Mouse (Mus musculus) adrenal gland, postnatal 25 days (tissue): ENCODE results near the gene Hoxa6. TPM values are rescaled to one million over a fixed set of nuclear protein-coding genes. Genes with fewer than 3 reads are reported as not detected.
A peak's percentile ranks its signal among the peaks of the same experiment; 100 is the strongest.

Experiments
- DNase-seq: peaks from one replicate; pipeline ENCODE4 v3.0.0; 2021; ENCODE audit warnings: mixed read lengths
- total RNA-seq: library from RNA; stranded (reverse); gene quantifications from 2 replicates; pipeline ENCODE4 v1.2.3, GENCODE M21; 2021

The Hoxa6 gene
- total RNA-seq, 1 experiment from 2014 or later, result 3.1 TPM

- DNase-seq, result peak; percentile 32
These were observed 7.4 kb upstream of the Hoxa6 start for GRCm38 (mm10) chr6:52215771-52216535.

GRCm38 (mm10) chr6:52215070-52215469 is 6.5 kb upstream of the Hoxa6 start:
- no peak for DNase-seq

DNA sequence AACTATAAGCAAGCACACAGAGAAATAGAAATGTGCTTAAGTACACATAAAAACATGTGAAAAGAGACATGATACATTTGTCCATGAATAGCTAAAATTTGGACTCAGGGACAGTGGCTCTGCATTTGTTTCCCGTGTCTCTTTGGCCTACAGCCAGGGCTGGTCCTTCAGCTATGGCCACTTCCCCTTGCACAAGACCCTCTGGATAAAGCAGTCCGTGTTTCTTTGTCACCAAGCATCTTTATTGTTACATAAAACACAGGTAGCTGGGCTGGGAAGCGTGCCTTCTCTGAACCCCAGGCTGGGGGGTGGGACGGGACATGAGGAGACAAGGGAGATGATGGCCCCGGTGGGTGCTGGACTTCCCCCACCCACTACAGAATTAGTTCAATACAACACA is 5.7 kb upstream of the Hoxa6 start:
- DNase-seq, result no peak

- peak; percentile 73 for DNase-seq
These were observed 4.8 kb upstream of the Hoxa6 start, which contains the start of the genes Hoxa3 and Gm28308 for GRCm38 (mm10) chr6:52213119-52213986. Gene Hoxa3 (minus strand): TSS chr6:52213336. Gene Gm28308 (minus strand): TSS chr6:52213339.

DNA sequence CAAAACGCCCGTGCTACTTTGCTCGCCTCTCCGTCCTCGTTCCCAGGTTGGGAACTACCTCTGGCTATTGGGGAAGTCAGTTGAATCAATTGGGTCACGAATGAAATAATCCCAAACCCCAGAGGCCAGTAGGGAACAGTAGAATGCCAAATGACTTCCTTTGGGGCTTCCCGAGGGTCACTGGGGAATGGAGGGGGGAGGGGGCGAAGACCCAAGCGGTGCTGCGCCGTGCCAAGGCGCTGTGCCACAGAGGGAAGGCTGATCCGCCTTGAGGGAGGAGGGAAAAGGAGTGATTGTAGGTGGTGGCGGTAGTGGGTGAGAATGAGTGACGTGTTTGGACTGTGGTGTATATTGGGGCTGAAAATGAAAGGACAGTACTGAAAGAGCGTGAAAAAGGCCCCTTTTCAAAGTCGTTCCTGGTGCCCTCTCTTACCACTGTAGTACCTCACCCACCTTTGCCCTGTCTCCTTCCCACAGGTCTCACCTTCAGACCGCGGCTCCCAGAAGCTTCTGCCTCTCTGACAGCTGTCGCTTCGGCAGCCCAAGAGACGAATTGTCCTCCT is 4.1 kb upstream of the Hoxa6 start:
- DNase-seq, result peak; percentile 59

DNA sequence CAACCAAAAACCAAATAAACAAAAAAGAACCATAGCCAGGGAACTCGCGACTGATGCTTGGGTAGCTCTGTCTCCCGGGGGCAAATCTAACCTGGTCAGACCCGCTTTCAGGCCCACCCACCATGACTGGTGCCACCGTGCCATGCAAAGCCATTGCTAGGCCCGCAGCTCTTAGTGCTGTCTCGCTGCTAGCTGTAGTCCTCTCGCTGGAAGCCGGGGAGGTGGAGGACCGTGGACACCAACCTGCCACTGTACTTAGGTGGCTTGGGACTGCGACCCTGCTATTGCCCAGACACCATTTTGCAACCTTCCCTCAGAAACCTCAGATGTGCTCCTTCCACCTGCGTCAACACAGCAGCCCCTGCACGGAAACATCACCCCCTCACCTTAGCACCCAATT is 3.4 kb upstream of the Hoxa6 start:
- DNase-seq, result peak; percentile 27

DNA sequence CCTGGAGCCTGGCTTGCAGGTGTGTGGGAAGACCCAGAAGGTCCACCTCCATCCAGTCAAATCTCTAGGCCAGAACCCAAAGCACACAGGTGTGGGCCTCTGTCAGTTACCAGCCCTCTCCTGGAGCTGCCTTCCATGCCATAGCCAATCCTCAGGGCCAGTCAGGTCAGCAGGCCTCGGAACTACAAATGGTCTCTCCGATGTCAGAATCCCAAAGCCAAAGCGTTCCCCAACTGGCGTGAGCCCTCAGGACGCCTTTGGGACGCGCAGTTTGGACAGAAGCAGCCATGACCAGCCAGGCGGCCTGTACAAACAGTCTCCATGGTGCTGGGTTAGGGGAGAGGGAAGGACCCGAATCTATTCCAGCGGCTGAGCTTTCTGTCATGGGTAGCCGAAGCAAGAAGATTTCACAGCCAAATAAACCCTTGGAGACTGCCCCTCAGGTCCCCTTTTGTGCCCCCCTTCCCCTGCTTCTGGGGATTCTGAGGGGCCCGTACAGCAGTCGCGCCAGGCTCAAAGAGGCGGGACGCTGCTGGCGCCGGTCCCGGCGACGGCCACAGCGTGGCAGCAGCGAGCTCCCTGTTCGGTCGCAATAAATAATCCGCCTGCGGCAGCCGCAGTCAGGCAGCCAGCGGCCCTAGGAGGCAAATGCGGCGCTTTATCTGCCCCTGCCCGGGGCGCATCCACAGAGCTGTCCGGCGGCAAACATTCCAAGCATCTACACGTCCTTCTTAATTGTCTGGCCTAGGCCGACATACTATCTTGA is 2.8 kb upstream of the Hoxa6 start:
- DNase-seq, result peak; percentile 85

- peak; percentile 14 for DNase-seq
These were observed 1.1 kb upstream of the Hoxa6 start for GRCm38 (mm10) chr6:52209685-52210046.

GRCm38 (mm10) chr6:52208868-52209684 is 554 bp upstream of the Hoxa6 start:
- DNase-seq, result no peak

DNA sequence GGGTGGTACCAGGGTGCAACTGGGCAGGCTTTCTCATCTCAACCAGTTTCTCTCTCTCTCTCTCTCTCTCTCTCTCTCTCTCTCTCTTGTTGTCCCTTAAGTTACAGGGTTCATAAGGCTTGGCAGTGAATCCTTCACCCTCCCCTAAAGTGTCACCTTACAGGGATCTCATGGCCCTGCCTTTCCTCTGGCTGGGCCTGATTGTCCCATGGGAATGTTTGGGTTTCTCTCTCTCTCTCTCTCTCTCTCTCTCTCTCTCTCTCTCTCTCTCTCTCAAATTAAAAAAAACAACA is 892 bp downstream of the Hoxa6 start:
- no peak for DNase-seq

GRCm38 (mm10) chr6:52206882-52207683 is 1.4 kb downstream of the Hoxa6 start:
- DNase-seq, result no peak

GRCm38 (mm10) chr6:52205638-52206621 is 2.6 kb downstream of the Hoxa6 start:
- DNase-seq, result peak; percentile 21

DNA sequence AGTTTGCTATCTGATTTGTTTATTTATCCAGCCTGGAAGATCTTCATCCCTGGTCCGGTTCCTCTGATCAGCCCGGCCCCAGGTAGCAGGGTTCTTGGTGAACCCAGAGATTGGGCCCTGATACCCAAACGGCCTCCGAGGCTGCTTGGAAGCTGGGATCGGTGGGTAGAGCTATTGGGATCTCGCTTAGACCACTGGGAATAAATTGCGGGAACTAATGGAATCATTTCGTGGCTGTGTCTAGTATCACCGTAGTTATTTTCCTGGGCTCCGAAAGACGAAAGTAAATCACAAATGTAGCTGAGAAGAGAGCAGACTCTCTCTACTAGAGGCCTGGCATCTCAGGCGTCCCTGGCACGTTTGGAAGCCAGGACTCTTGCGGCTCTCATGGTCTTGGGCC is 3.3 kb downstream of the Hoxa6 start:
- no peak for DNase-seq

DNA sequence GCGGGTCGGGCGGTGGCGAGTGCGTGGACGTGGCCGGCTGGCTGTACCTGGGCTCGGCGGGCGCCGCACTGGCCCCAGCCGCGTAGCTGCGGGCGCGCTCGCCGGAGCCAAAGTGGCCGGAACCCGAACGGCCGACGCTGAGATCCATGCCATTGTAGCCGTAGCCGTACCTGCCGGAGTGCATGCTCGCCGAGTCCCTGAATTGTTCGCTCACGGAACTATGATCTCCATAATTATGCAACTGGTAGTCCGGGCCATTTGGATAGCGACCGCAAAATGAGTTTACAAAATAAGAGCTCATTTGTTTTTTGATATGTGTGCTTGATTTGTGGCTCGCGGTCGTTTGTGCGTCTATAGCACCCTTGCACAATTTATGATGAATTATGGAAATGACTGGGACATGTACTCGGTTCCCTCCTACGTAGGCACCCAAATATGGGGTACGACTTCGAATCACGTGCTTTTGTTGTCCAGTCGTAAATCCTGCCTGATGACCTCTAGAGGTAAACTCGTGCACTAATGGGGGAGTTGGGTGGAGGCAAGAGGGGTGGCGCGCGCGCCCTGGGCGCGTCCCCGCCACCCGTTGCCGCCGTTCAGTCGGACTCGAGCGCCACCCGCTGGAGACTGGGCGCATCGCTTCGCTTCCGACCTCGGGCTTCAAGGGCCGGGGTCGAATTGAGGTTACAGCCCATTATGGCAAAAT is 4.3 kb downstream of the Hoxa6 start, which contains the start of gene Hoxa5:
Hoxa5 (minus strand) TSS at position 538 of the 703 bp plus-strand sequence.
- DNase-seq, result peak; percentile 91

DNA sequence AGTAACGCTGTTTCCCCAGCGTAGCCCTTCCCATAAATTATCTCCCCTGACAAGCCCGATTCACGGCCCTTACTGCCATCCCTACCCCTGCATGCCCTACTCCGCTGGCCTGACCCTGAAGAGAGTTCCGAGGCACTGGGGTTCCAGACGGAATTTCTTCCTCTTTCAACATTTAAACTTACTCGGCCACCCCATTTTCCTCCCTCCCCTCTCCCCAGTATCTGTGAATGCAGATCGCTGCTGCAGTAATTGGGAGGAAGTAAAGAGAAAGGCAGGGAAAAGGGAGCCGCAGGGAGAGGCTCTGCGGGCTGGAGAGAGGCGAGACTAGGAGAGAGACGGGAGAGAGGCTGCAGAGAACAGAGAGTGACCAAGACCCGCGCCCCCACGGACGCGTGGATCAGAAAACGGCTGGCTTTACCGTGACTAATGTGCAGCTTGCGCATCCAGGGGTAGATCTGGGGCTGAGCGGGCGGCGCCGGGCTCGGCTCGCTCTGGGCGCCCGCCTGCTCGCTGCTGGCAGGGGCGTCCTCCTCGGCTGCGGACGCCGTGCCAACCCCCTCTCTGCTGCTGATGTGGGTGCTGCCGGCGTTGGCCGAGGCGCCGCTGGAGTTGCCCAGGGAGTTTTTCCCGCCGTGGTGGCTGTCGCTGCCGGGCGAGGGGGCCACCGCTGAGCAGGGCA is 5.0 kb downstream of the Hoxa6 start:
- peak; percentile 56 for DNase-seq

DNA sequence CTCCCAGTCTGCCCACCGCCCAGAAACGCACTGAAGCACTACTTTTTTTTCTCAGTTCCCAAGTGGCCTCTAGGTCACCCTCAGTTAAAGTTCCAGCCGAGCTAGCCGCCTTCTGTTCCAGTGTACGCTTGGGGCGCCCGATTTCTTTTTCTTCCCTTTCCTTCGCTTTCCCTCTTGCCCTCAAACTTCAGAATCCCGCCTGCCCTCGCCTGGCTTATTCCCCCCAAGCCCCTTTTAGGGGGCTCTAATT is 5.5 kb downstream of the Hoxa6 start:
- DNase-seq, result peak; percentile 25

DNA sequence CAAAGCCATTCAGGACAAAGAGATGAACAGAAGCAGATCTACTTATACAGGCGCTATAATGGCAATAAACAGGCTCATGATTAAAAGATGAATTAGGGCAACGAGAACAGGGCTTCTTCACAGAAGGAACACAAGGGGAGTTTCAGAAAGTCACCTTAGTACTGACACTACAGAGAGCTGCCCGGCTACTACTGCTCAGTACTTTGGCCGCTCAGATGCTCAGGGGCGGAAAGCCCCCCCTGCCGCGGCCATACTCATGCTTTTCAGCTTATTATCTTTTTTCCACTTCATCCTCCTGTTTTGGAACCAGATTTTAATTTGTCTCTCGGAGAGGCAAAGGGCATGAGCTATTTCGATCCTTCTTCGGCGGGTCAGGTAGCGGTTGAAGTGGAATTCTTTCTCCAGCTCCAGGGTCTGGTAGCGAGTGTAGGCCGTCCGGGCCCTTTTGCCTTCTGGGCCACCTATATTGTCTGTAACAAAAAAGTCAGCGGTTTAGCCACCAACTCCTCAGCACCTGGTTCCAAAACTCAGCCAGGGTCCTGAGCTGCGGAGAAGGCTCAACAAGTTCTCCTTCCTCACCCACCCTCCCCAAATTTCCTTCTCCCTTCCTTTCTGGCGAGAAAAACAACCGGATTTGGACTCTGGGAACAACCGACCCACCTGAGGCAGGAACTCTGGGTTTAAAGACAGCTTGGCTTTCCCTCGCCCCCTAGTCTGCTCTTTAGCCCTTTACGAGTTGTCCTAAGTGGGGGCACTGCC is 6.0 kb downstream of the Hoxa6 start:
- no peak for DNase-seq

DNA sequence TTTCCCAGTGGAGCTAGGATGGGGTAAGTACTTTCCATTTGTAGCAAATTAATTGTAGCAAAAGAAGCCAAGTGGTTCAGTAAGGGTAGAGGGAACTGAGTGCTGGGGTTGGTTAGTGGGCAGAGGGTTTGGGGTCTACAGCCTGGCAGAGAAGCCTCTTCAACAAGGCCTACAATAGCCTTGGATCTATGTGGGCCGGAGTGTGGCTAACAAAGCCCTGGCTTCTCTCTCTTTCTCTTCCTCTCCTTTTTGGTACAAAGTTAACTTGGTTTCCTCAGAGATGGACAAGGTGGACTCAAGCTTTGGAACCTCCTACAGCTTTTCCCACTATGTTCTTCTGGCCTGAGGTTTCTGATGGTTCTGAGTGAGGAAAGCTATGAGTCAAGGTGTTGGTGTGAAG is 7.3 kb downstream of the Hoxa6 start:
- no peak for DNase-seq
